Mouse (Mus musculus) midbrain, postnatal 0 days (tissue): ENCODE measurements at regions not wholly inside any gene's neighbourhood (a gene's known extent, or its start where the extent isn't known, plus 50 kb on each side); places are given as distances from the start of the nearest gene placed in this dataset.

ENCODE experiments used
- ATAC-seq: fragments of 200-750 bp; cut with Nextera tagmentation; 2 replicates; pipeline ENCODE4 v1.8.0; 2017; ENCODE audit warnings: moderate number of reproducible peaks, mild to moderate bottlenecking, moderate TSS enrichment, moderate library complexity; ENCODE audit not compliant: low FRiP score
- DNase-seq: peaks from one replicate; pipeline ENCODE4 v3.0.0-alpha.2; 2015; ENCODE audit warnings: low spot score
- H3K27ac ChIP-seq: fragments of 300-500 bp; sonication (generic); 2 replicates; pipeline ENCODE4 v1.5.1; 2014; ENCODE audit warnings: low read depth, mild to moderate bottlenecking, low read length, mixed read lengths
- H3K27me3 ChIP-seq: fragments of 300-500 bp; sonication (generic); 2 replicates; pipeline ENCODE4 v1.6.1; 2014; ENCODE audit warnings: low read length, control low read depth, mixed read lengths; ENCODE audit not compliant: insufficient read depth
- H3K36me3 ChIP-seq: fragments of 300-500 bp; sonication (generic); 2 replicates; pipeline ENCODE4 v1.6.1; 2014; ENCODE audit warnings: low read length, control low read depth, mixed read lengths; ENCODE audit not compliant: insufficient read depth
- H3K4me1 ChIP-seq: fragments of 300-500 bp; sonication (generic); 2 replicates; pipeline ENCODE4 v1.6.1; 2014; ENCODE audit warnings: mild to moderate bottlenecking, control low read depth, antibody characterized with exemption, low read length, mixed read lengths; ENCODE audit not compliant: insufficient read depth
- H3K4me2 ChIP-seq: fragments of 300-500 bp; sonication (generic); 2 replicates; pipeline ENCODE4 v1.6.1; 2014; ENCODE audit warnings: low read depth, mild to moderate bottlenecking, low read length, mixed read lengths; ENCODE audit not compliant: poor library complexity, severe bottlenecking
- H3K4me3 ChIP-seq: fragments of 300-500 bp; sonication (generic); 2 replicates; pipeline ENCODE4 v1.5.1; 2014; ENCODE audit warnings: low read depth, mild to moderate bottlenecking, low read length, moderate library complexity
- H3K9ac ChIP-seq: fragments of 300-500 bp; sonication (generic); replicated peaks from 2 replicates; pipeline ENCODE4 v1.6.1; 2014; ENCODE audit warnings: mild to moderate bottlenecking, low read length, moderate library complexity, mixed read lengths; ENCODE audit not compliant: poor library complexity, severe bottlenecking
- H3K9me3 ChIP-seq: fragments of 300-500 bp; sonication (generic); 2 replicates; pipeline ENCODE4 v1.6.1; 2016; ENCODE audit warnings: low read length, control low read depth
- CTCF ChIP-seq: IDR thresholded peaks from 2 replicates; pipeline ENCODE4 v1.5.1; 2016; ENCODE audit warnings: antibody characterized with exemption, mild to moderate bottlenecking
- WGBS: fragments of 180-500 bp; shearing (Covaris S2); extraction: QIAGEN DNeasy Blood & Tissue Kit; methylation state at CpG from one replicate; pipeline ENCODE4 v1.1.7; 2014; 5-methylcytosine and 5-hydroxymethylcytosine counted together

DNA sequence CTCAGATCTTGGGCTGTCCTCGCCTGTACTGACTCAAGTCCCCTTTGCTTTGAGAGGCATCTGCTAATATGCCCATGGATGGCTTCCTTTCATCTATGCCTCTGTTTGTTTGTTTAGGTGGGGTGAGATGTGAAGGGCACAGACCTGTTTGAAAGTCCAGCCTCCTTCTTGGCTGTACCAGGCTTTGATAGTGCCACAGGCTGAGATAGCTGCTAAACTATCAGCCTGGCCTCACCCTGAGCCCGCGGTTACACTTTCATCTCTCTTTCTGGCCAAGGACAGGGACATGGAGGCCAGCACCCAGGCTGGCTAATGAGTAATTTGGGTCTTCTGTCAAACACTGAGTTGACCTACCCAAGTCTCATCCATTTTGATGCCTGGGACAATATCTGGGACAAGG, 105.0 kb upstream of the Parp11 start:
- H3K4me2 ChIP-seq: no peak overlapping the region
- no peaks in the 10 kb centered on the region for H3K9me3 ChIP-seq
- no peak overlapping the region for H3K4me3 ChIP-seq
- no peak for ATAC-seq
- H3K4me1 ChIP-seq: no peaks in the 10 kb centered on the region
- 95% methylated on average over 3 of the region's 3 CpGs for WGBS
- no peak overlapping the region for H3K27ac ChIP-seq
- DNase-seq: no peak
- no peak overlapping the region for H3K9ac ChIP-seq
- no peak for TF ChIP-seq CTCF
- H3K36me3 ChIP-seq: no peaks in the 10 kb centered on the region
- no peaks in the 10 kb centered on the region; the same call in 1 of the 2 replicates for H3K27me3 ChIP-seq

DNA sequence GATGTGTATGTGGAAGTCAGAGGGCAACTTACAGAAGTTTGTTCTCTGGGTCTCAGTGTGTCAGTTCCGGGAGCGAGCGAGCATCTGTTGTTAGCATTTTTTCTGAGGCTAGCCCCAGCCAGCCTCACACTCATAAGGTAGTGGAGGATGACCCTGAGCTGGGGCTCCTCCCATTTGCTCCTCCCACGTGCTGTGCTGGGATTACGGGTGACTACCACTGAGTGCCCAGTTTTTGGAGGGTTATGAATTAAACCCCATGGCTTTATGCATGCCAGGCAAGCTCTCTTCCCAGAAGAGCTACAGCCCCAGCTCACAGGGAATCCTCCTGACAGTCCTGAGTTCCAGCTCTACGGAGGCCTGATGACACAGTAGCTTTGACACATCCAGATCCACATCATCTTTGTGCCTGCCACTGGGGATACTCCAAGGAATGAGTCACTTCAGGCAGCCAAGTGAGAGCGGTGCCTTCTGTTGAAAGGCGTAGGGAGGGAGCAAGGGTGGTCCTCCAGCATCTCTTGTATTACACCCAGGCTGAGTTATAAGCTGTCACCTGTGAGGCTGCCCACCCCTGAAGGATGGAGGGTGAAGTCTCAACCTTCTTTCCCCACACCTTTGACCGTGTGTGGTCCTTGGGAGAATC, 97.8 kb upstream of the Parp11 start:
- Histone ChIP-seq H3K4me3 (no peak overlapping the region), H3K9ac (no peak overlapping the region), H3K9me3 (no peaks in the 10 kb centered on the region), H3K4me1 (no peaks in the 10 kb centered on the region), H3K27ac (no peak overlapping the region), H3K36me3 (no peaks in the 10 kb centered on the region), H3K4me2 (no peak overlapping the region), H3K27me3 (no peaks in the 10 kb centered on the region; the same call in 1 of the 2 replicates)
- no peak for DNase-seq
- WGBS: 92% methylated on average over 9 of the region's 9 CpGs
- no peak for ATAC-seq
- TF ChIP-seq CTCF: no peak

DNA sequence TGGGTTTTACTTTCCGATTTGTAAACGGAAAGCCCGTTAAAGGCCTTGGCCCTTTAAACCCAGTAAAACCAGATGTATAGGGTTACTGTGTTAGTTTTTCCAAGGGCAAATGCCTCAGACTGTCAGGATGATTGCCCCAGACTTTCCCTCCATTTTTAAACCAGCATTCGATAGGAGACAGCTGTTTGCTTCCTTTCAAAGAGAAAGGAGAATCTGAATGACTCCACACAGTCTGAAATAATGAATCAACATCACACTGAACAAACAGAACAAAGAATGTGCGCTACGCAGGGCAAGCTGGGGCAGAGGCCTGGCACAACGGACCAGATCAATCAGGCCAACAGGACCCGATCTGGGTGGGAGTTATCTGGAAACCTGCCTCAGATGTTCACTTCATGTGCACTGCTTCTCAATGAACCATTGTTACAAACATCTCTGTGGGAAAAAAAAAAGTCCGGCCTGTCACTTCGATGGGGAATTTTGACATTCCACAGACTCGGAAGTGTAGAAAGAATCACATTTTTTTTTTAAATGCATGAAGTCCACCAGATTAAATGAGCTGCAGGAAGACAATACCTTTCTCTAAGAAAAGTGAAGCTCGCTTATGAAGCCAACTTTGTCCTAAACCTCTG, 97.0 kb upstream of the Parp11 start:
- no peak overlapping the region for H3K4me3 ChIP-seq
- H3K4me2 ChIP-seq: no peak overlapping the region
- no peak for DNase-seq
- 46% methylated on average over 12 of the region's 12 CpGs for WGBS
- no peak overlapping the region for H3K27ac ChIP-seq
- no peaks in the 10 kb centered on the region for H3K4me1 ChIP-seq
- ATAC-seq: no peak
- no peak overlapping the region for H3K9ac ChIP-seq
- H3K36me3 ChIP-seq: no peaks in the 10 kb centered on the region
- H3K27me3 ChIP-seq: no peaks in the 10 kb centered on the region
- no peak for TF ChIP-seq CTCF
- H3K9me3 ChIP-seq: no peaks in the 10 kb centered on the region

DNA sequence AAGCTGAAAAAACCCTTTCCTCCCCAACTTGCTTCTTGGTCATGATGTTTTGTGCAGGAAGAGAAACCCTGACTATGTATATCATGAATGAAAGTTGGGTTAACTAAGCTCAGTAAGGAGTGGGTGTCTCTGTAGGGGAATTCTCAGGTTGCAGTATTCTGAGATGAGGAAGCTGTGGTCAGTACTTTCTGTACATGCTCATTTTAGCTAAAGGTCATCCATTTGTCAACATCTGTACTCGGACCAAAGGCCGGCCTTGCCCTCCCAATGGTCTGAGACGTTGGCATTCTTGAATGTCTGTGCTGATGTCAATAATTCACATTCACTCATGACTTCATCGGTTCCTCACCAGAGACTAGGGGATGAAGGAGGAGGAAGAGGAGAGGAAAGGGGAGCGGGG, 94.9 kb upstream of the Parp11 start:
- Histone ChIP-seq H3K9ac (no peak overlapping the region), H3K4me1 (no peaks in the 10 kb centered on the region; the same call in 1 of the 2 replicates), H3K4me3 (no peak overlapping the region), H3K27ac (no peak overlapping the region), H3K9me3 (no peaks in the 10 kb centered on the region), H3K36me3 (no peaks in the 10 kb centered on the region), H3K4me2 (no peak overlapping the region), H3K27me3 (no peaks in the 10 kb centered on the region)
- ATAC-seq (no peak), DNase-seq (no peak)
- no peak for TF ChIP-seq CTCF
- 93% methylated on average over 5 of the region's 5 CpGs for WGBS

DNA sequence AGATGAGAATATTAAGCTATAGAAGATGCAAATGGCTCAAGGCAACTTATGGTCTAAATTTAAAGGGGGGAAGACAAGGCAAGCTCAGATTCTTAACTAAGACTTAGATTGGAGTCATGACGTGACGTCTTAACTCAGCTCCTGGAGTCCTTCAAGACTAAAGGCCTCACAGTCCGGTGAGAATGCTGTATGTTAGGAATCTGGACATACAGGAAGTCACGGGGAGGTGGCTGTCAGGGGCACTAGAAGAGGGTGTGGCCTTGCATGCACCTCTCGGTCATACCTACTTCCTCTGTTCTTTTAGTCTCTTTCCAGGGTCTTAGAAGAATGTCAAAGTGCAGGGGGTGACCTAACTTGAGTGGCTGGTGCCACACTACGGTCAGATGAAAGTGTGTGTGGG, 91.5 kb upstream of the Parp11 start:
- Histone ChIP-seq H3K9me3 (no peaks in the 10 kb centered on the region), H3K4me2 (no peak overlapping the region), H3K36me3 (no peaks in the 10 kb centered on the region), H3K4me1 (no peaks in the 10 kb centered on the region; the same call in 1 of the 2 replicates), H3K9ac (no peak overlapping the region), H3K27ac (no peak overlapping the region), H3K4me3 (no peak overlapping the region), H3K27me3 (no peaks in the 10 kb centered on the region)
- 91% methylated on average over 6 of the region's 6 CpGs for WGBS
- no peak for DNase-seq
- TF ChIP-seq CTCF: no peak
- no peak for ATAC-seq

DNA sequence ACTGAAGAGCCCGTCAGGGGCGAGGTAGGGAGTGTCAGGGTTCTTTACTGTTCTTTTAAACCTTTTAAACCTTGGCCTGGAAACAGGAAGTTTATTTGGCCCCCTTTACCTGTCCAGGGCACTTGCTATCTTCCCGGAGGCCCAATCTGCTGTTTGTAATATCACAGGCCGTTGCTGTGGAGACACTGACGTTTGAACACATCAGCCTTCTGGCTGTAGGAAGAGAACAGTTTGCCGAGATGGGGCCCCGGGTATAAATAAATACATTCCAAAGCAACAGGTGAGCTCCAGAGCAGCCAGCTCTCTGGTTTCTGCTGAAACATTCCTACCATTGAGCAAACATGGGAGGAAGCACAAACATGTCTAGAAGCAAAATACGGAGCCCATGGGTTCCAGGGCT, 90.2 kb upstream of the Parp11 start:
- no peak overlapping the region for H3K9ac ChIP-seq
- H3K4me1 ChIP-seq: no peaks in the 10 kb centered on the region; the same call in 1 of the 2 replicates
- no peak overlapping the region for H3K27ac ChIP-seq
- H3K36me3 ChIP-seq: no peaks in the 10 kb centered on the region
- no peak overlapping the region for H3K4me2 ChIP-seq
- TF ChIP-seq CTCF: no peak
- ATAC-seq (no peak), DNase-seq (no peak)
- H3K4me3 ChIP-seq: no peak overlapping the region
- H3K9me3 ChIP-seq: no peaks in the 10 kb centered on the region
- 81% methylated on average over 8 of the region's 8 CpGs for WGBS
- no peaks in the 10 kb centered on the region for H3K27me3 ChIP-seq
